In genomic region chr7:10495578-10495977, GRCm38 (mm10) we compare ENCODE assay signal across 9 mouse cellular contexts. TPM values are rescaled to one million over a fixed set of nuclear protein-coding genes. Genes with fewer than 3 reads are reported as not detected.
DNase-seq lines count a peak whose midpoint lies in the region; ATAC-seq and TF ChIP-seq lines count a peak whose summit lies in the region.
"Had no signal": no experiment of that assay in that cellular context is flagged by ENCODE, and none has a peak within 500 bp of the region (broad histone marks: within the 10 kb centered on the region; RNA-seq: fewer than 3 reads in every experiment).

No protein-coding gene starts in this region.

- DNase-seq in gastrocnemius, adult 2 months = no peak
- no peak for DNase-seq in gastrocnemius, postnatal 36 days
- DNase-seq in testis, postnatal 14 days (ENCODE audit: low spot score) = no peak
- DNase-seq in liver, embryonic 13.5 days = no peak
- DNase-seq in thymus, postnatal 4 days = no peak
- no peak for DNase-seq in right cerebral cortex, postnatal 10 days (ENCODE audit: low spot score in 2 of 2)
- DNase-seq in thymus, postnatal 25 days = no peak

- 0 out of 2 replicates have a peak overlapping the region, but pooled peaks have one; percentile 70 for H3K4me2 ChIP-seq in liver, embryonic 13.5 days

- no peaks in the 10 kb centered on the region for H3K36me3 ChIP-seq in testis, adult 2 months (ENCODE audit: control insufficient read depth, insufficient read depth, low read length)
- peaks cover 21% of the 10 kb centered on the region for H3K36me3 ChIP-seq in liver, embryonic 13.5 days

- ATAC-seq in liver, embryonic 13.5 days (ENCODE audit: low read depth) = no peak

- intact Hi-C loops in gastrocnemius, adult 2 months (cut with DNase I) = no loop called here
- intact Hi-C loops in gastrocnemius, postnatal 36 days (cut with DNase I) = no loop called here

- TF ChIP-seq POLR2A in testis, adult 2 months (IDR thresholded peaks at IDR 0.05; ENCODE audit: control insufficient read depth, low read depth, low read length) = no peak

- H3K4me3 ChIP-seq in gastrocnemius, adult 2 months = peak overlapping the region; percentile 79
- peak overlapping the region; percentile 96 for H3K4me3 ChIP-seq in testis, adult 2 months (ENCODE audit: control insufficient read depth, low read depth, low read length)
- peak overlapping the region; percentile 64; the same call in 1 of the 2 replicates for H3K4me3 ChIP-seq in liver, embryonic 13.5 days (replicated peaks)

- no peak overlapping the region for H3K27ac ChIP-seq in gastrocnemius, adult 2 months
- no peak overlapping the region for H3K27ac ChIP-seq in testis, adult 2 months (ENCODE audit: control insufficient read depth, insufficient read depth, low read depth, low read length)
- no peak overlapping the region for H3K27ac ChIP-seq in liver, embryonic 13.5 days

- no peak for TF ChIP-seq CTCF in gastrocnemius, adult 2 months (IDR thresholded peaks at IDR 0.05)
- no peak for TF ChIP-seq CTCF in testis, adult 2 months (IDR thresholded peaks at IDR 0.05; ENCODE audit: control insufficient read depth, insufficient read depth, insufficient replicate concordance, low read depth, low read length)

- no peaks in the 10 kb centered on the region for H3K27me3 ChIP-seq in testis, adult 2 months (ENCODE audit: control insufficient read depth, insufficient read depth, low read length)
- H3K27me3 ChIP-seq in liver, embryonic 13.5 days = no peaks in the 10 kb centered on the region

- H3K4me1 ChIP-seq in testis, adult 2 months (ENCODE audit: control insufficient read depth, insufficient read depth, low read length) = peaks cover 8% of the 10 kb centered on the region
- H3K4me1 ChIP-seq in liver, embryonic 13.5 days (replicated peaks) = peaks cover 9% of the 10 kb centered on the region

- WGBS in liver, embryonic 13.5 days (ENCODE audit: insufficient replicate concordance) = 25% methylated on average over 6 of the region's 6 CpGs

- H3K9me3 ChIP-seq in liver, embryonic 13.5 days (replicated peaks) = no peaks in the 10 kb centered on the region

- H3K9ac ChIP-seq in liver, embryonic 13.5 days = no peak overlapping the region

RNA-seq across cellular contexts. Expression of gene Zik1, which starts 0.4 kb away (rescaled TPM):
- total RNA-seq in gastrocnemius, adult 2 months (2021) = 1 to 10 TPM; 1.2 to 1.4 TPM
- total RNA-seq in gastrocnemius, postnatal 36 days (2021) = 1 to 10 TPM in 1 of 2 experiments, under 1 TPM in 1; 0.94 to 1.1 TPM
- polyA plus RNA-seq in testis, adult 2 months (2012; rRNA removed) = 0.55 and 0.83 TPM in 2 replicates
- polyA plus RNA-seq in liver, embryonic 13.5 days (2015; fragmentation: Nextera tagmentation; extraction: Ambion mirVana) = 2.7 and 3.4 TPM in 2 replicates

RNA-seq across cellular contexts. Expression of gene Vmn1r67, which starts 52.4 kb away (rescaled TPM):
- total RNA-seq in gastrocnemius, adult 2 months (2021) = not detected
- total RNA-seq in gastrocnemius, postnatal 36 days (2021) = not detected
- polyA plus RNA-seq in testis, adult 2 months (2012; rRNA removed) = not detected in 2 replicates
- not detected in 2 replicates for polyA plus RNA-seq in liver, embryonic 13.5 days (2015; fragmentation: Nextera tagmentation; extraction: Ambion mirVana)
- total RNA-seq: layer of hippocampus, adult 18-20 months had no signal
